Mouse (Mus musculus) forebrain, embryonic 10.5 days (tissue): ENCODE results near the gene Pla2g6. TPM values are rescaled to one million over a fixed set of nuclear protein-coding genes. Genes with fewer than 3 reads are reported as not detected.

Experiments
- DNase-seq: peaks from one replicate; pipeline ENCODE4 v3.0.0-alpha.2; 2017; ENCODE audit warnings: low spot score; ENCODE audit errors: extremely low spot score
- H3K27ac ChIP-seq: fragments of 300-500 bp; sonication (generic); 2 replicates; pipeline ENCODE4 v1.5.1; 2016; ENCODE audit warnings: mild to moderate bottlenecking
- H3K27me3 ChIP-seq: fragments of 300-500 bp; sonication (generic); 2 replicates; pipeline ENCODE4 v1.6.1; 2016; ENCODE audit warnings: mild to moderate bottlenecking; ENCODE audit not compliant: poor library complexity, severe bottlenecking
- H3K36me3 ChIP-seq: fragments of 300-500 bp; sonication (generic); replicated peaks from 2 replicates; pipeline ENCODE4 v1.6.1; 2016; ENCODE audit warnings: mild to moderate bottlenecking, moderate library complexity
- H3K4me1 ChIP-seq: fragments of 300-500 bp; sonication (generic); 2 replicates; pipeline ENCODE4 v1.6.1; 2016
- H3K4me3 ChIP-seq: fragments of 300-500 bp; sonication (generic); 2 replicates; pipeline ENCODE4 v1.5.1; 2016; ENCODE audit warnings: mild to moderate bottlenecking, moderate library complexity
- H3K9me3 ChIP-seq: fragments of 300-500 bp; sonication (generic); 2 replicates; pipeline ENCODE4 v1.6.1; 2016; ENCODE audit warnings: mild to moderate bottlenecking, moderate library complexity
- WGBS: fragments of 180-500 bp; shearing (Covaris S2); methylation state at CpG from one replicate; pipeline ENCODE4 v1.1.7; 2016; 5-methylcytosine and 5-hydroxymethylcytosine counted together
- polyA plus RNA-seq: library from polyadenylated mRNA; unstranded; fragments of >200 nt; fragmentation: Nextera tagmentation; extraction: Ambion mirVana; gene quantifications from 2 replicates; pipeline ENCODE4 v1.2.1, GENCODE M21; 2016

The Pla2g6 gene
- polyA plus RNA-seq, 1 experiment from 2014 or later: 20.9 TPM

GRCm38 (mm10) chr15:79359954-79360353, 31.8 kb upstream of the Pla2g6 start:
- H3K4me3 ChIP-seq: no peak overlapping the region
- peaks cover 44% of the 10 kb centered on the region for H3K4me1 ChIP-seq
- no peak for DNase-seq
- peaks cover 50% of the 10 kb centered on the region for H3K36me3 ChIP-seq
- H3K27me3 ChIP-seq: peaks cover 21% of the 10 kb centered on the region
- 36% methylated on average over 6 of the region's 6 CpGs for WGBS
- H3K27ac ChIP-seq: no peak overlapping the region
- no peaks in the 10 kb centered on the region for H3K9me3 ChIP-seq

- 51% methylated on average over 12 of the region's 12 CpGs for WGBS
- H3K27ac ChIP-seq: peak overlapping the region; percentile 84
Measured at GRCm38 (mm10) chr15:79357974-79358690, 29.9 kb upstream of the Pla2g6 start.

GRCm38 (mm10) chr15:79357036-79357911, 29.1 kb upstream of the Pla2g6 start:
- peaks cover 23% of the 10 kb centered on the region for H3K36me3 ChIP-seq
- peaks cover 29% of the 10 kb centered on the region for H3K27me3 ChIP-seq
- H3K9me3 ChIP-seq: no peaks in the 10 kb centered on the region
- peak overlapping the region; percentile 84 for H3K27ac ChIP-seq
- peaks cover 46% of the 10 kb centered on the region for H3K4me1 ChIP-seq
- under 1% methylated on average over 77 of the region's 77 CpGs for WGBS
- peak overlapping the region; percentile 66 for H3K4me3 ChIP-seq
- DNase-seq: peak; percentile 80

More at GRCm38 (mm10) chr15:79357974-79358690, 29.9 kb upstream of the Pla2g6 start:
- Histone ChIP-seq H3K4me1 (peaks cover 44% of the 10 kb centered on the region), H3K36me3 (peaks cover 32% of the 10 kb centered on the region), H3K27me3 (peaks cover 21% of the 10 kb centered on the region), H3K4me3 (peak overlapping the region; percentile 66), H3K9me3 (no peaks in the 10 kb centered on the region)
- DNase-seq: no peak

GRCm38 (mm10) chr15:79356481-79356880, 28.3 kb upstream of the Pla2g6 start:
- Histone ChIP-seq H3K4me3 (peak overlapping the region; percentile 66), H3K9me3 (no peaks in the 10 kb centered on the region), H3K36me3 (peaks cover 15% of the 10 kb centered on the region), H3K27me3 (peaks cover 34% of the 10 kb centered on the region), H3K4me1 (peaks cover 54% of the 10 kb centered on the region), H3K27ac (no peak overlapping the region)
- no peak for DNase-seq
- 78% methylated on average over 8 of the region's 8 CpGs for WGBS

GRCm38 (mm10) chr15:79354619-79355018, 26.4 kb upstream of the Pla2g6 start:
- H3K27ac ChIP-seq: no peak overlapping the region
- no peak overlapping the region for H3K4me3 ChIP-seq
- H3K36me3 ChIP-seq: peaks cover 2% of the 10 kb centered on the region
- H3K4me1 ChIP-seq: peaks cover 47% of the 10 kb centered on the region
- peaks cover 50% of the 10 kb centered on the region for H3K27me3 ChIP-seq
- WGBS: 80% methylated on average over 4 of the region's 4 CpGs
- DNase-seq: no peak
- no peaks in the 10 kb centered on the region for H3K9me3 ChIP-seq

GRCm38 (mm10) chr15:79353690-79354305, 25.6 kb upstream of the Pla2g6 start:
- H3K27ac ChIP-seq: no peak overlapping the region
- no peaks in the 10 kb centered on the region for H3K9me3 ChIP-seq
- H3K4me3 ChIP-seq: no peak overlapping the region
- H3K27me3 ChIP-seq: peaks cover 58% of the 10 kb centered on the region
- H3K4me1 ChIP-seq: peaks cover 50% of the 10 kb centered on the region
- 90% methylated on average over 5 of the region's 5 CpGs for WGBS
- no peak for DNase-seq
- H3K36me3 ChIP-seq: no peaks in the 10 kb centered on the region

- Histone ChIP-seq H3K9me3 (no peaks in the 10 kb centered on the region), H3K4me1 (peaks cover 50% of the 10 kb centered on the region), H3K27me3 (peaks cover 64% of the 10 kb centered on the region), H3K36me3 (no peaks in the 10 kb centered on the region), H3K27ac (no peak overlapping the region), H3K4me3 (no peak overlapping the region)
- no peak for DNase-seq
- WGBS: 83% methylated on average over 6 of the region's 6 CpGs
Measured at GRCm38 (mm10) chr15:79352479-79352878, 24.3 kb upstream of the Pla2g6 start.

- peak overlapping the region; percentile 60 for H3K27ac ChIP-seq
- peaks cover 48% of the 10 kb centered on the region for H3K4me1 ChIP-seq
- no peak for DNase-seq
- peaks cover 60% of the 10 kb centered on the region for H3K27me3 ChIP-seq
- no peaks in the 10 kb centered on the region for H3K9me3 ChIP-seq
- H3K4me3 ChIP-seq: peak overlapping the region; percentile 5
- no peaks in the 10 kb centered on the region for H3K36me3 ChIP-seq
- WGBS: 36% methylated on average over 15 of the region's 15 CpGs
Measured at GRCm38 (mm10) chr15:79351331-79351767, 23.2 kb upstream of the Pla2g6 start.

- Histone ChIP-seq H3K27me3 (peaks cover 60% of the 10 kb centered on the region), H3K27ac (no peak overlapping the region), H3K9me3 (no peaks in the 10 kb centered on the region), H3K4me1 (peaks cover 48% of the 10 kb centered on the region), H3K36me3 (no peaks in the 10 kb centered on the region), H3K4me3 (no peak overlapping the region)
- 90% methylated on average over 4 of the region's 4 CpGs for WGBS
- no peak for DNase-seq
Measured at GRCm38 (mm10) chr15:79350866-79351265, 22.7 kb upstream of the Pla2g6 start.

GRCm38 (mm10) chr15:79348651-79349050, 20.5 kb upstream of the Pla2g6 start:
- 69% methylated on average over 8 of the region's 8 CpGs for WGBS
- peak overlapping the region; percentile 88 for H3K4me3 ChIP-seq
- peaks cover 48% of the 10 kb centered on the region for H3K4me1 ChIP-seq
- no peaks in the 10 kb centered on the region for H3K9me3 ChIP-seq
- DNase-seq: no peak
- H3K27me3 ChIP-seq: peaks cover 58% of the 10 kb centered on the region
- H3K36me3 ChIP-seq: no peaks in the 10 kb centered on the region
- H3K27ac ChIP-seq: no peak overlapping the region

GRCm38 (mm10) chr15:79347845-79348506, 19.8 kb upstream of the Pla2g6 start:
- Histone ChIP-seq H3K4me3 (peak overlapping the region; percentile 88), H3K4me1 (peaks cover 48% of the 10 kb centered on the region), H3K27ac (peak overlapping the region; percentile 92), H3K27me3 (peaks cover 57% of the 10 kb centered on the region), H3K9me3 (no peaks in the 10 kb centered on the region), H3K36me3 (no peaks in the 10 kb centered on the region)
- DNase-seq: peak; percentile 71
- whole genome bisulfite sequencing: under 1% methylated on average over 46 of the region's 46 CpGs

- DNase-seq: peak; percentile 95
- Histone ChIP-seq H3K27me3 (peaks cover 51% of the 10 kb centered on the region), H3K4me1 (peaks cover 48% of the 10 kb centered on the region), H3K4me3 (peak overlapping the region; percentile 88), H3K36me3 (no peaks in the 10 kb centered on the region), H3K9me3 (no peaks in the 10 kb centered on the region), H3K27ac (peak overlapping the region; percentile 92)
- under 1% methylated on average over 61 of the region's 61 CpGs for WGBS
Measured at GRCm38 (mm10) chr15:79347165-79347844, 19.1 kb upstream of the Pla2g6 start.
